Mouse (Mus musculus) kidney, embryonic 14.5 days (tissue): Measurements from ENCODE around the gene Tenm4. TPM values are rescaled to one million over a fixed set of nuclear protein-coding genes. Genes with fewer than 3 reads are reported as not detected.

ENCODE experiments used
- ATAC-seq: fragments of 200-750 bp; cut with Nextera tagmentation; 2 replicates; pipeline ENCODE4 v1.8.0; 2017; ENCODE audit warnings: moderate number of reproducible peaks, mild to moderate bottlenecking, moderate TSS enrichment, moderate library complexity; ENCODE audit not compliant: low FRiP score, low TSS enrichment
- H3K27ac ChIP-seq: fragments of 300-500 bp; sonication (generic); 2 replicates; pipeline ENCODE4 v1.5.1; 2014; ENCODE audit warnings: low read depth, mild to moderate bottlenecking, low read length, moderate library complexity, mixed read lengths
- H3K27me3 ChIP-seq: fragments of 300-500 bp; sonication (generic); 2 replicates; pipeline ENCODE4 v1.6.1; 2014; ENCODE audit warnings: mild to moderate bottlenecking, low read length; ENCODE audit not compliant: control insufficient read depth, insufficient read depth
- H3K36me3 ChIP-seq: fragments of 300-500 bp; sonication (generic); 2 replicates; pipeline ENCODE4 v1.6.1; 2014; ENCODE audit warnings: low read length, mixed read lengths; ENCODE audit not compliant: control insufficient read depth, insufficient read depth
- H3K4me1 ChIP-seq: fragments of 300-500 bp; sonication (generic); 2 replicates; pipeline ENCODE4 v1.6.1; 2014; ENCODE audit warnings: low read length, mixed read lengths; ENCODE audit not compliant: control insufficient read depth, insufficient read depth
- H3K4me2 ChIP-seq: fragments of 300-500 bp; sonication (generic); replicated peaks from 2 replicates; pipeline ENCODE4 v1.6.1; 2014; ENCODE audit warnings: low read depth, mild to moderate bottlenecking, low read length
- H3K4me3 ChIP-seq: fragments of 300-500 bp; sonication (generic); 2 replicates; pipeline ENCODE4 v1.5.1; 2014; ENCODE audit warnings: mild to moderate bottlenecking, low read length
- H3K9ac ChIP-seq: fragments of 300-500 bp; sonication (generic); 2 replicates; pipeline ENCODE4 v1.6.1; 2014; ENCODE audit warnings: low read depth, mild to moderate bottlenecking, low read length, moderate library complexity
- H3K9me3 ChIP-seq: fragments of 300-500 bp; sonication (generic); 2 replicates; pipeline ENCODE4 v1.6.1; 2016; ENCODE audit warnings: low read length; ENCODE audit not compliant: control insufficient read depth
- WGBS: fragments of 180-500 bp; shearing (Covaris S2); extraction: QIAGEN DNeasy Blood & Tissue Kit; methylation state at CpG from one replicate; pipeline ENCODE4 v1.1.7; 2014; 5-methylcytosine and 5-hydroxymethylcytosine counted together
- polyA plus RNA-seq: library from polyadenylated mRNA; unstranded; fragments of >200 nt; fragmentation: Nextera tagmentation; extraction: Ambion mirVana; gene quantifications from 2 replicates; pipeline ENCODE4 v1.2.1, GENCODE M21; 2014

Tenm4 gene
- polyA plus RNA-seq, 1 experiment from 2014 or later: 51.0 TPM

DNA sequence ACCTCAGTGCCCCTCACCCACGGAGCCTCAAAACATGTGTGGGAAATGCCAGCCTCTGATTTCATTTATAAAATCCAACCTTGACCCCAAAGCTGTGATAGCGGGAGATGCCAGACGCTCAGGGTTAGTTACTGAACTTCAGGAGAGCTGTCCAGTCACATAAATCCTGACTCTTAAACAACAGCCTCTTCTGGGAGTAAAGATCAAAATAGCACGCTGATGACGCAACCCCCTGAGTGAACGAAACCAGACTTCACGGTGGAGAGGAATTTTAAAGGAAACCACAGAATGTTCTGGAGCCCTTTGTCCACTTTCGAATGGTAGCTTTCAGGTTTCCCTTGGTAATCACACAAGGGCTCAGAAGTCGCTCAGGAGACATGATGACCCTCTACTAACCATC is 630.3 kb downstream of the Tenm4 start:
- Histone ChIP-seq H3K4me1 (peaks cover 18% of the 10 kb centered on the region), H3K36me3 (peaks cover 3% of the 10 kb centered on the region; the same call in 1 of the 2 replicates), H3K27me3 (no peaks in the 10 kb centered on the region), H3K9me3 (no peaks in the 10 kb centered on the region), H3K27ac (no peak overlapping the region), H3K9ac (no peak overlapping the region), H3K4me2 (no peak overlapping the region), H3K4me3 (no peak overlapping the region)
- no peak for ATAC-seq
- WGBS: 35% methylated on average over 9 of the region's 9 CpGs

DNA sequence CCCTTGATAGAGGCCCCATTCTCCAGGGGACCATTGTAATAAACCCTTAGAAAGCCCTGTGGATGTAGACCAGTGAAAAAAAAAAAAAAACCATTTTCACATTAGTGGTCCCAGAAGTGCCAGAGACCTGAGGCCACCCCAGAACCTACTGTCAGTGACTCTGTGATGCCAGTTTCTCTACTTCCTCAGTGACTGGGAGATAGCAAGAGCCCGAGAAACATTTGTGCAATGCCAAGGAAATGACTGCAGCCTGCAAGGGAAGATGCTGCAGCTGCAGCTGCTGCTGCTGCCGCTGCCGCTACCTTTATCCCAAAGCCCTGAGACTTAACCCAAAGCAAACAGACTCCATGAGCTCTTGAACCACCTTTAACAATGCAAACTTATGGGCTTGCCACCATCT is 631.2 kb downstream of the Tenm4 start:
- H3K4me2 ChIP-seq: no peak overlapping the region
- no peak for ATAC-seq
- peaks cover 3% of the 10 kb centered on the region; the same call in 1 of the 2 replicates for H3K36me3 ChIP-seq
- H3K27ac ChIP-seq: no peak overlapping the region
- H3K9me3 ChIP-seq: no peaks in the 10 kb centered on the region
- H3K27me3 ChIP-seq: no peaks in the 10 kb centered on the region
- H3K4me1 ChIP-seq: peaks cover 10% of the 10 kb centered on the region
- H3K9ac ChIP-seq: no peak overlapping the region
- 93% methylated on average over 3 of the region's 3 CpGs for WGBS
- no peak overlapping the region for H3K4me3 ChIP-seq

- Histone ChIP-seq H3K9ac (no peak overlapping the region), H3K36me3 (peaks cover 3% of the 10 kb centered on the region; the same call in 1 of the 2 replicates), H3K9me3 (no peaks in the 10 kb centered on the region), H3K4me1 (no peaks in the 10 kb centered on the region), H3K4me3 (no peak overlapping the region), H3K27me3 (no peaks in the 10 kb centered on the region), H3K27ac (no peak overlapping the region), H3K4me2 (no peak overlapping the region)
- WGBS: 84% methylated on average over 1 of the region's 1 CpGs
- no peak for ATAC-seq
Measured at GRCm38 (mm10) chr7:96806561-96806960, 635.5 kb downstream of the Tenm4 start.

DNA sequence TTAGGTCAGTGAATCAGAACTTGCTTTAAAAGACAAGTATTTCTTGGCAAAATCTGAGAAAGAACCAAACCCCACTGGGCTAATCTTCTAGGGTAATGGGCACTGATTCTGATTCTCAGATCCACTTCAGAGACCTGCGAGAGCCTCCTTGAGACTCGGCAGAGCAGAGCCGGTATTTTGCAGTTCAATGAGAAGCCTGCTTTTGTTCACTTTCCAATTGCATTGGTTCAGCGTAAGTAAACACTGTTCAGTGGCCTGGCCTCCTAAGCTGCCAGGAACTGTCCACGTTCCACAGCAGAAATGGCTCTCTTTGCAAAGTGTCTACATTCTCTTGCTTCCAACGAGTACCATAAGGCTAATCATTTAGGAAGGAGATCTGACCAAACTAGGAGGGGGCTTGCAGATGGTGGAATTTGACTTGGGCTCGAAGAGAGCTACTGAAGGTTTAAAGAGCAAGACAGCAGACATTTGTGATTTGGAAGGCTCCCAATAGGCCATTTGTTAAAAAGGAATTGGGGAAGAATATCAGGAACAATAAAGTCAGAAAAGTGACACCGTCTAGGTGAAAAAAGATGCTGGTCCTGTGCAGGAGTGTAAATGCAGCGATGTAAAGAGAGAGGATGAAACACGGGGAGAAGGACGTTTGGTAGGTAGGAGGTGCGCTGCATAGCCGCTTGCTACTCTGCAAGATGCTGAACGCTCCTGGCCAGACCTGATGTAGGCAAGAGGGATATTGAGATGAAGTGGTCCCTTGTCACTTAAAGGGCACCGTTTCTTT is 636.4 kb downstream of the Tenm4 start:
- 64% methylated on average over 15 of the region's 15 CpGs for WGBS
- no peaks in the 10 kb centered on the region for H3K27me3 ChIP-seq
- no peak overlapping the region for H3K27ac ChIP-seq
- H3K9ac ChIP-seq: no peak overlapping the region
- H3K36me3 ChIP-seq: peaks cover 3% of the 10 kb centered on the region; the same call in 1 of the 2 replicates
- ATAC-seq: no peak
- H3K4me3 ChIP-seq: no peak overlapping the region
- H3K9me3 ChIP-seq: no peaks in the 10 kb centered on the region
- H3K4me1 ChIP-seq: no peaks in the 10 kb centered on the region
- no peak overlapping the region for H3K4me2 ChIP-seq

GRCm38 (mm10) chr7:96808059-96808646 is 637.1 kb downstream of the Tenm4 start:
- Histone ChIP-seq H3K4me2 (no peak overlapping the region), H3K4me3 (no peak overlapping the region), H3K9me3 (no peaks in the 10 kb centered on the region), H3K36me3 (no peaks in the 10 kb centered on the region; the same call in 1 of the 2 replicates), H3K27me3 (no peaks in the 10 kb centered on the region), H3K9ac (no peak overlapping the region), H3K4me1 (no peaks in the 10 kb centered on the region), H3K27ac (no peak overlapping the region)
- no peak for ATAC-seq
- WGBS: 65% methylated on average over 7 of the region's 7 CpGs

DNA sequence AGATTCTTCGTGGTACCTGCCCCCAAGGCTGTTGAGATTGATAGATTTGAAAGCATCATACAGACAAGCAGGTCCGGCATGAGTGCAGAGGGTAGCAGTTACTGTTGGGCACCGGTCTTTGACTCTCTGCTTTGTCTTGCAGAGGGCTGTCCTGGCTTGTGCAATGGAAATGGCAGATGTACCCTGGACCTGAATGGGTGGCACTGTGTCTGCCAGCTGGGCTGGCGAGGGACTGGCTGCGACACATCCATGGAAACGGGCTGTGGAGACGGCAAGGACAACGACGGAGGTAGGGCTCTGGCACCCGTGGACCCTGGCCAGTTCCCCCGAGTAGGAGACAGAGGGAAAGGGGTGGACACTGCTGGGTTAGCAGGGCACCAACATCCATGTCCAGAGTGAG is 640.6 kb downstream of the Tenm4 start:
- WGBS: 93% methylated on average over 11 of the region's 11 CpGs
- Histone ChIP-seq H3K4me1 (0 out of 2 replicates have a peak, but pooled peaks cover 3% of the 10 kb centered on the region), H3K27me3 (no peaks in the 10 kb centered on the region), H3K9ac (no peak overlapping the region), H3K4me2 (no peak overlapping the region), H3K4me3 (no peak overlapping the region), H3K27ac (no peak overlapping the region), H3K36me3 (no peaks in the 10 kb centered on the region), H3K9me3 (no peaks in the 10 kb centered on the region)
- no peak for ATAC-seq

DNA sequence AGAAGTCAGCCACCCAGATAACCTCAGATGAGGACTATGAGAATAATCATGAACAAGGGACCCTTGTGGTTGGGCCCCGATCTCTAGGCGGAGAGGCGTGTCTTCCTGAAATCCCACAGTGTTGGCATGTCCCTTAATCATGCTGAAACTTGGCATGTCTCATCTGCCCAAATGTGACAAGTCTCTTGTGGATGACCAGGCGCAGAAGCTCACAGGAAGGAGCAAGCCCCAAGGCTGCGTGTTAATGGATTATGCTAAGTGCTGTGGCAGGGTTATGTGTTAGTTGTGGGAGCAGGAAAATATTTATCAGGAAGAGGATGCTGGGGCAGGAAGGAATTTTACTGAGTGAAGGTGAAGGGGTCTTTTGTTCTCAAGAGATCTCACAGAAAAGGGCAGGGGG is 642.0 kb downstream of the Tenm4 start:
- Histone ChIP-seq H3K9me3 (no peaks in the 10 kb centered on the region), H3K4me3 (no peak overlapping the region), H3K4me2 (no peak overlapping the region), H3K27me3 (no peaks in the 10 kb centered on the region), H3K9ac (no peak overlapping the region), H3K36me3 (no peaks in the 10 kb centered on the region), H3K27ac (peak overlapping the region; percentile 79), H3K4me1 (peaks cover 8% of the 10 kb centered on the region; the same call in 1 of the 2 replicates)
- 66% methylated on average over 5 of the region's 5 CpGs for WGBS
- no peak; the same call in 1 of the 2 replicates for ATAC-seq

DNA sequence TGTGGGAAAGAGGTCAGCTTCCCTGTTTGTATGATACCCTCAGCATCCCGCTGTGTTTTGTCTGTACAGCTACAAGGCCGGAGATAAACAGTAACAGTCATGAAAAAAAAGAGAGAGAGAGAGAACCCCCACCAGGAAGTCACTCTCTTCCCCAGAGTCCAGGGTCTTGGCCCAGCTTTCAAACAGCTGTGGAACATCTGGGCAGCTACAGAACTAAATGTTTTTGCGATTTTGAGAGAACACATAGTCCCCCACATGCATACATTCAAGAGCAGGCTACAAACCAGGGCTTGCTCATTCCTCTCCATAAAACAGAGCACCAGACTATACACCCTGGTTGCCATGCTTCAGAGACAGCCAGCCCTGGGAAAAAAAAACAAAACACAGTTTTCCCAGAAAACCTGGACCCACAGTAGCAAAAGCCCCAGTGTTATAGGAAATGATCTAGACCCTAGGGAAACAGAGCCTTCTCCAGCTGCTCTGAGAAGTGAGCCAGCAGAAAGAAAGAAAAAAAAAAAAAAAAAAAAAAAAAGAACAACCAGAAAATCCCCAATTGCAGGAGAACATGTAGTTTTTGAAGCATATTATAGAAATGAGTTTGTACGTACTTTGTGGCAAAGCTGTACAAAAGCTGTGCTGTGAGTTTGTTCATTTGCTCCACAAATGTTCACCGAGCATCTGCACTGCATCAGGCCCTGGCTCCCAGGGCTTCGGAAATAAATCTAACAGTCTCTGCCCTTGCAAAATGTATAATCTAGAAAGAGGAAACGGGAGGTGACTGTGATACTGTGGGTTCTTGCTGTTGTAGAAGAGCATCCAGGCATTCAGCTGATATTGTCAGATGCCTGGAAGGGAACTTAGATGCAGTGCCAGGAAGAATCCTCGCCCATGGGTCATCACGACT is 642.7 kb downstream of the Tenm4 start:
- WGBS: 55% methylated on average over 9 of the region's 9 CpGs
- Histone ChIP-seq H3K9ac (no peak overlapping the region), H3K4me2 (no peak overlapping the region), H3K27me3 (no peaks in the 10 kb centered on the region), H3K36me3 (no peaks in the 10 kb centered on the region), H3K4me3 (no peak overlapping the region), H3K4me1 (peaks cover 8% of the 10 kb centered on the region; the same call in 1 of the 2 replicates), H3K27ac (peak overlapping the region; percentile 79), H3K9me3 (no peaks in the 10 kb centered on the region)
- ATAC-seq: peak; percentile 50; the same call in 1 of the 2 replicates
